Mouse (Mus musculus) CD4-positive, CD25-positive, alpha-beta regulatory T cell (primary cell): ENCODE data around the gene Mrc2. TPM values are rescaled to one million over a fixed set of nuclear protein-coding genes. Genes with fewer than 3 reads are reported as not detected.

Experiments
- polyA plus RNA-seq: library from polyadenylated mRNA; unstranded; fragments of 100-300 nt; shearing (Covaris generic); gene quantifications from one replicate; pipeline ENCODE4 v1.2.1, GENCODE M21; 2017

Mrc2 gene
- not detected for polyA plus RNA-seq

GRCm38 (mm10) chr11:105292124-105293071 lies at the start of gene Mrc2:
Gene Mrc2 (plus strand): TSS chr11:105292643.

Other genes starting within 250 kb of the Mrc2 start
- gene Efcab3, start 229.1 kb upstream of the Mrc2 start, polyA plus RNA-seq = not detected
- 22.7 TPM for gene Mettl2, start 166.2 kb upstream of the Mrc2 start, polyA plus RNA-seq
- gene Gm10842, start 145.8 kb upstream of the Mrc2 start, polyA plus RNA-seq = not detected
- 26.3 TPM for gene Tlk2, start 113.8 kb upstream of the Mrc2 start, polyA plus RNA-seq
- gene March10, start 164.1 kb downstream of the Mrc2 start, polyA plus RNA-seq = not detected